Mouse (Mus musculus) hindbrain, embryonic 16.5 days (tissue): ENCODE measurements around the gene Il12a. TPM values are rescaled to one million over a fixed set of nuclear protein-coding genes. Genes with fewer than 3 reads are reported as not detected.

Source experiments
- ATAC-seq: fragments of 200-750 bp; cut with Nextera tagmentation; 2 replicates; pipeline ENCODE4 v1.8.0; 2017; ENCODE audit warnings: moderate TSS enrichment, moderate library complexity
- H3K27ac ChIP-seq: fragments of 300-500 bp; sonication (generic); 2 replicates; pipeline ENCODE4 v1.5.1; 2014; ENCODE audit warnings: low read depth, mild to moderate bottlenecking, control low read depth, low read length, moderate library complexity
- H3K27me3 ChIP-seq: fragments of 300-500 bp; sonication (generic); replicated peaks from 2 replicates; pipeline ENCODE4 v1.6.1; 2014; ENCODE audit warnings: low read length; ENCODE audit not compliant: control insufficient read depth, insufficient read depth
- H3K36me3 ChIP-seq: fragments of 300-500 bp; sonication (generic); 2 replicates; pipeline ENCODE4 v1.6.1; 2014; ENCODE audit warnings: mild to moderate bottlenecking, low read length, moderate library complexity, mixed read lengths; ENCODE audit not compliant: control insufficient read depth, insufficient read depth
- H3K4me1 ChIP-seq: fragments of 300-500 bp; sonication (generic); 2 replicates; pipeline ENCODE4 v1.6.1; 2014; ENCODE audit warnings: low read depth, low read length; ENCODE audit not compliant: control insufficient read depth, insufficient read depth
- H3K4me2 ChIP-seq: fragments of 300-500 bp; sonication (generic); 2 replicates; pipeline ENCODE4 v1.6.1; 2014; ENCODE audit warnings: mild to moderate bottlenecking, low read length, control low read depth, moderate library complexity
- H3K4me3 ChIP-seq: fragments of 300-500 bp; sonication (generic); 2 replicates; pipeline ENCODE4 v1.5.1; 2014; ENCODE audit warnings: mild to moderate bottlenecking, low read length, control low read depth, moderate library complexity
- H3K9ac ChIP-seq: fragments of 300-500 bp; sonication (generic); 2 replicates; pipeline ENCODE4 v1.6.1; 2014; ENCODE audit warnings: low read depth, mild to moderate bottlenecking, control low read depth, low read length, moderate library complexity
- H3K9me3 ChIP-seq: fragments of 300-500 bp; sonication (generic); 2 replicates; pipeline ENCODE4 v1.6.1; 2014; ENCODE audit warnings: mild to moderate bottlenecking, low read length, moderate library complexity; ENCODE audit not compliant: control insufficient read depth
- WGBS: fragments of 180-500 bp; shearing (Covaris S2); extraction: QIAGEN DNeasy Blood & Tissue Kit; methylation state at CpG from one replicate; pipeline ENCODE4 v1.1.7; 2014; 5-methylcytosine and 5-hydroxymethylcytosine counted together
- polyA plus RNA-seq: library from polyadenylated mRNA; unstranded; fragments of >200 nt; fragmentation: Nextera tagmentation; extraction: Ambion mirVana; gene quantifications from 2 replicates; pipeline ENCODE4 v1.2.1, GENCODE M21; 2015

Il12a gene
- polyA plus RNA-seq, result 0.26 and 0.28 TPM in 2 replicates

- no peak within 1 kb of the TSS for H3K27ac ChIP-seq
- peaks cover 9% of the 10 kb centered on the region for H3K4me1 ChIP-seq
- 93% methylated on average over 4 of the region's 4 CpGs for WGBS
- no peak within 1 kb of the TSS for H3K4me3 ChIP-seq
- no peak within 1 kb of the TSS for H3K4me2 ChIP-seq
- H3K9me3 ChIP-seq, result no peaks in the 10 kb centered on the region
- H3K27me3 ChIP-seq, result no peaks in the 10 kb centered on the region
- no peaks in the 10 kb centered on the region for H3K36me3 ChIP-seq
- no peak for ATAC-seq
- no peak within 1 kb of the TSS for H3K9ac ChIP-seq
Observed at GRCm38 (mm10) chr3:68690344-68690743, at the start of gene Il12a. Gene Il12a, plus strand, starts transcription at chr3:68690644.

- Histone ChIP-seq H3K4me2 (no peak overlapping the region), H3K27ac (no peak overlapping the region), H3K27me3 (no peaks in the 10 kb centered on the region), H3K4me1 (no peaks in the 10 kb centered on the region), H3K36me3 (no peaks in the 10 kb centered on the region), H3K9ac (no peak overlapping the region), H3K4me3 (no peak overlapping the region), H3K9me3 (no peaks in the 10 kb centered on the region)
- 89% methylated on average over 7 of the region's 7 CpGs for WGBS
- ATAC-seq, result no peak
Observed at GRCm38 (mm10) chr3:68642935-68643334, 47.5 kb upstream of the Il12a start.

- Histone ChIP-seq H3K27ac (no peak overlapping the region), H3K4me2 (no peak overlapping the region), H3K36me3 (no peaks in the 10 kb centered on the region), H3K9me3 (no peaks in the 10 kb centered on the region), H3K9ac (no peak overlapping the region), H3K4me3 (no peak overlapping the region), H3K27me3 (no peaks in the 10 kb centered on the region), H3K4me1 (no peaks in the 10 kb centered on the region)
- WGBS, result 93% methylated on average over 6 of the region's 6 CpGs
- no peak for ATAC-seq
Observed at GRCm38 (mm10) chr3:68646387-68647130, 43.9 kb upstream of the Il12a start.

- 86% methylated on average over 3 of the region's 3 CpGs for WGBS
- H3K9ac ChIP-seq, result no peak overlapping the region
- H3K27me3 ChIP-seq, result no peaks in the 10 kb centered on the region
- H3K36me3 ChIP-seq, result no peaks in the 10 kb centered on the region
- ATAC-seq, result no peak
- no peak overlapping the region for H3K4me2 ChIP-seq
- H3K27ac ChIP-seq, result no peak overlapping the region
- H3K9me3 ChIP-seq, result no peaks in the 10 kb centered on the region
- no peaks in the 10 kb centered on the region for H3K4me1 ChIP-seq
- no peak overlapping the region for H3K4me3 ChIP-seq
Observed at GRCm38 (mm10) chr3:68647282-68647681, 43.2 kb upstream of the Il12a start.

GRCm38 (mm10) chr3:68650251-68650650 lies 40.2 kb upstream of the Il12a start:
- WGBS, result 92% methylated on average over 3 of the region's 3 CpGs
- H3K9ac ChIP-seq, result no peak overlapping the region
- no peak overlapping the region for H3K27ac ChIP-seq
- no peaks in the 10 kb centered on the region for H3K36me3 ChIP-seq
- no peaks in the 10 kb centered on the region for H3K27me3 ChIP-seq
- no peak overlapping the region for H3K4me2 ChIP-seq
- H3K4me3 ChIP-seq, result no peak overlapping the region
- H3K4me1 ChIP-seq, result no peaks in the 10 kb centered on the region
- ATAC-seq, result no peak
- no peaks in the 10 kb centered on the region for H3K9me3 ChIP-seq

- no peak overlapping the region for H3K27ac ChIP-seq
- no peaks in the 10 kb centered on the region for H3K36me3 ChIP-seq
- H3K9me3 ChIP-seq, result no peaks in the 10 kb centered on the region
- no peak overlapping the region for H3K4me2 ChIP-seq
- no peak overlapping the region for H3K4me3 ChIP-seq
- H3K9ac ChIP-seq, result no peak overlapping the region
- no peaks in the 10 kb centered on the region for H3K27me3 ChIP-seq
- 87% methylated on average over 4 of the region's 4 CpGs for WGBS
- H3K4me1 ChIP-seq, result no peaks in the 10 kb centered on the region
- no peak for ATAC-seq
Observed at GRCm38 (mm10) chr3:68656607-68657352, 33.7 kb upstream of the Il12a start.

GRCm38 (mm10) chr3:68657589-68658245 lies 32.7 kb upstream of the Il12a start:
- 46% methylated on average over 9 of the region's 9 CpGs for WGBS
- no peak for ATAC-seq
- Histone ChIP-seq H3K4me1 (no peaks in the 10 kb centered on the region), H3K9me3 (no peaks in the 10 kb centered on the region), H3K4me2 (no peak overlapping the region), H3K4me3 (no peak overlapping the region), H3K27ac (no peak overlapping the region), H3K9ac (no peak overlapping the region), H3K27me3 (no peaks in the 10 kb centered on the region), H3K36me3 (no peaks in the 10 kb centered on the region)

GRCm38 (mm10) chr3:68659996-68660395 lies 30.4 kb upstream of the Il12a start:
- WGBS, result 98% methylated on average over 6 of the region's 6 CpGs
- 0 out of 2 replicates have a peak, but pooled peaks have one; percentile 17 for ATAC-seq
- no peaks in the 10 kb centered on the region for H3K4me1 ChIP-seq
- no peaks in the 10 kb centered on the region for H3K36me3 ChIP-seq
- no peak overlapping the region for H3K27ac ChIP-seq
- H3K4me3 ChIP-seq, result no peak overlapping the region
- H3K9me3 ChIP-seq, result no peaks in the 10 kb centered on the region
- no peak overlapping the region for H3K9ac ChIP-seq
- no peaks in the 10 kb centered on the region for H3K27me3 ChIP-seq
- H3K4me2 ChIP-seq, result no peak overlapping the region

- peak; percentile 68; the same call in 1 of the 2 replicates for ATAC-seq
Observed at GRCm38 (mm10) chr3:68660538-68660937, 29.9 kb upstream of the Il12a start.

More at GRCm38 (mm10) chr3:68660538-68660937, 29.9 kb upstream of the Il12a start:
- H3K36me3 ChIP-seq, result no peaks in the 10 kb centered on the region
- no peaks in the 10 kb centered on the region for H3K4me1 ChIP-seq
- H3K9ac ChIP-seq, result no peak overlapping the region
- H3K9me3 ChIP-seq, result no peaks in the 10 kb centered on the region
- WGBS, result 56% methylated on average over 4 of the region's 4 CpGs
- H3K27ac ChIP-seq, result no peak overlapping the region
- H3K4me2 ChIP-seq, result no peak overlapping the region
- H3K4me3 ChIP-seq, result no peak overlapping the region
- no peaks in the 10 kb centered on the region for H3K27me3 ChIP-seq
